Mouse (Mus musculus): ENCODE results near the gene Specc1.

DNA sequence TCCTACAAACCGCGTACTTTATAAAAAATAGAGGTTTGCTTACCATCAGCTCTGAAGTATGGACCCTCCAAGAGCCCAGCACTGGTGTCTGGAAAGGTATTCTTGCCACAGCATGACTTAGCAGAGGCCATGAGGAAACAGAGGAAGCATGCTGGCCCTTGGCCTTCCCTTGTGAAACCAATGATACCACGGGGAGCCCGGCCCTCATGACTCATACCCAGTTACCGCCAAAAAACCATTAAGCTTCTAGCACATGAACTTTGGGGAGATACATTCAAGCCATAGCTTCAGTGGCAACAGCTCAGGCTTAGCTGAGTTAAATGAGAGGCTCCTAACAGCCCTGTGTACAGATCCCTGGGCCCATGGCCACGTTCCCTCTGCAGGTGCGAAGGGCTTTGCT, 267.4 kb downstream of the Specc1 start:
- TF ChIP-seq POLR2A (IDR thresholded peaks at IDR 0.05; ENCODE audit: borderline replicate concordance, insufficient read depth, low read length): no peak
- no peak for TF ChIP-seq CTCF (IDR thresholded peaks at IDR 0.05; ENCODE audit: borderline replicate concordance, insufficient read depth, low read depth, low read length)
